Mouse (Mus musculus) heart, postnatal 10 days (tissue): ENCODE results near the gene Sbf2. TPM values are rescaled to one million over a fixed set of nuclear protein-coding genes. Genes with fewer than 3 reads are reported as not detected.
"Not testable (repeated sequence)": the region's sequence is repeated elsewhere in the genome, so short reads cannot be mapped to it uniquely, and the experiment has no call there.

ENCODE experiments used
- DNase-seq, 2 experiments: peaks; one replicate each; pipeline ENCODE4 v3.0.0; 2021
- intact Hi-C: fragments of 180-260 bp; cut with DNase I; formaldehyde crosslinking; loops from one replicate; pipeline ENCODE4 v1.15.1; 2025
- total RNA-seq, 2 experiments: library from RNA; stranded (reverse); gene quantifications; 2 replicates each; pipeline ENCODE4 v1.2.3; 2021

The Sbf2 gene
- total RNA-seq, 2 experiments from 2014 or later, result 58.8 to 64.6 TPM

- intact Hi-C loops, result loop anchor here (5.0 kb wide), 1 partner anchor 464 kb away; no protein-coding TSS in a partner anchor
Observed at GRCm38 (mm10) chr7:110631136-110631888, 16.6 kb upstream of the Sbf2 start.

DNA sequence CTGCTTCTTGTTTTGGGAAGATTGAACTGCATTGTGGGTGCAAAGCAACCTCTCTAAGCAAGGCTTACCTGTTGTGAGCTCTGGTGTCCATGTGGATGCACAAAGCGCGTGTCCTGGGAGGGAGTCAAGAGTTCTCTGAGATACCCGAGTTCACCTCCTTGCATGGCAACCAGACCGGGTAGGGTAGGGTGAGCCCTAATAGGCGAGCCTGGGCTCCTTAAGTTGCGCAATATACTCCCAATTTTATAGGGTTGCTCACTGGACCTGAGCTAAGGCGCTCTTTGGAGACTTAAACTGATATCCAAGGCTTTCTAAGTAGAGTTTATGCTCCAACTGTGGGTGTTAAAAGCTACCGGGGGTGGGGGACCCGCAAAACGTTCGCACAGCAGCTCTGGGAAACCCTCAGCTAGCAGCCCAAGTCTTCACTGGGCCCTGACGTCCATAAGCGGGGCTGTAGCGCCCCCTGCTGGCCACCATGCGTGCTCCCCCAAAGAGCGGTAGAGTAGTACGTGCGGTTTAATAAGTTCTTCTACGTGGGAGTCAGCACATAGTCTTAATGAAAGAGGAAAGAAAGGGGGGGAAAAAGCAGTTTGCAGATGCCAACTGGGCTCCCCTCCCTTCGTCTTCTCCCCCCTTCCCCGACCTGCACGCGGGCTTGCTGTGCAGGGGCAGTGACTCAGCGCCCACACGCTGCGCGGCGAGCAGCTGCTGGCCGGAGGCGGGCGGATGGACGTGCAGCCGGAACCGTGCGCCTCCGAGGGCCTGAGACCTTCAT is 15.4 kb upstream of the Sbf2 start:
- DNase-seq, result peak; percentile 90
- intact Hi-C loops, result loop anchor here (1.0 to 5.0 kb wide), 5 partner anchors 15 to 463 kb away; partner anchors contain the start of gene Sbf2

More at GRCm38 (mm10) chr7:110631136-110631888, 16.6 kb upstream of the Sbf2 start:
- DNase-seq, result peak in 1 of 2 experiments; percentile 55

DNA sequence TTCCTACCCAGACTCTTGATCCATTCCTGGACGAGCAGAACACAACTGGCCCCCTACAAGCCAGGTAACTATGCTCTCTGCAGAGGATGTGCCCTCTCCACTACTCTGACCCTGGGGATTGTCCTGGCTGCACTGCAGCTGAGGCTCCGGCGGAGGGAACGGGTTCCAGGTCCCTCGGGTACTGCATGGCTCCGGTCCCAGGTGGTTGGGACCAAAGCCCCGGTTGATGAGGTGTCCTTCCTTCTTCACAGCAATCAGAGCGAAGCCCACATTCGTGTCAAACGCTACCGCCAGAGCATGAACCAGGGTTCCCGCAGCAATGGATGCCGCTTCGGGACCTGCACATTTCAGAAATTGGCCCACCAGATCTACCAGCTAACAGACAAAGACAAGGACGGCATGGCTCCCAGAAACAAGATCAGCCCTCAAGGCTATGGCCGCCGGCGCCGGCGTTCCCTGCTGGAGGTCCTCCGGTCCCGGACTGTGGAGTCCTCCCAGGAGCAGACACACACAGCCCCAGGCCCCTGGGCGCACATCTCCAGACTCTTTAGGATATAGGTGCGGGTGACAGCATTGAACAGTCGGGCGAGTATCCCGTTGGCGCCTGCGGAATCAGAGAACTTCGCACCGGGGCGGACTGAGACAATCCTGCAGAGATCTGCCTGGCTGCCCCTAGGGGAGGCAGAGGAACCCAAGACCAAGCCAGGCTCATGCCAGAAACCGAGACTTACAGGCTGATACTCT is 14.1 kb upstream of the Sbf2 start:
- DNase-seq, result peak in 1 of 2 experiments; percentile 64
- intact Hi-C loops, result loop anchor here (1.0 to 2.0 kb wide), 2 partner anchors 14 to 76 kb away; partner anchors contain the start of gene Sbf2

DNA sequence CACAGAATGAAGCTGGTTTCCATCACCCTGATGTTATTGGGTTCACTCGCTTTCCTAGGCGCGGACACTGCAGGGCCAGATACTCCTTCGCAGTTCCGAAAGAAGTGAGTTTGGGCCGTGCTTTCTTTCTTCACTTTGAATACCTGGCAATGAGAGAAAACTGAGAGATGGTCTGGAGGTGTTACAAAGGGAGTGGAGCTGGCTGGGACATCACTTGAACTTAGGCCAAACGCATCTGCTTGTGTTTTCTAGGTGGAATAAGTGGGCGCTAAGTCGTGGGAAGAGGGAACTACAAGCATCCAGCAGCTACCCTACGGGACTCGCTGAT is 13.5 kb upstream of the Sbf2 start:
- DNase-seq, result no peak
- intact Hi-C loops, result loop anchor here (1.0 to 2.0 kb wide), 2 partner anchors 13 to 76 kb away; partner anchors contain the start of gene Sbf2

DNA sequence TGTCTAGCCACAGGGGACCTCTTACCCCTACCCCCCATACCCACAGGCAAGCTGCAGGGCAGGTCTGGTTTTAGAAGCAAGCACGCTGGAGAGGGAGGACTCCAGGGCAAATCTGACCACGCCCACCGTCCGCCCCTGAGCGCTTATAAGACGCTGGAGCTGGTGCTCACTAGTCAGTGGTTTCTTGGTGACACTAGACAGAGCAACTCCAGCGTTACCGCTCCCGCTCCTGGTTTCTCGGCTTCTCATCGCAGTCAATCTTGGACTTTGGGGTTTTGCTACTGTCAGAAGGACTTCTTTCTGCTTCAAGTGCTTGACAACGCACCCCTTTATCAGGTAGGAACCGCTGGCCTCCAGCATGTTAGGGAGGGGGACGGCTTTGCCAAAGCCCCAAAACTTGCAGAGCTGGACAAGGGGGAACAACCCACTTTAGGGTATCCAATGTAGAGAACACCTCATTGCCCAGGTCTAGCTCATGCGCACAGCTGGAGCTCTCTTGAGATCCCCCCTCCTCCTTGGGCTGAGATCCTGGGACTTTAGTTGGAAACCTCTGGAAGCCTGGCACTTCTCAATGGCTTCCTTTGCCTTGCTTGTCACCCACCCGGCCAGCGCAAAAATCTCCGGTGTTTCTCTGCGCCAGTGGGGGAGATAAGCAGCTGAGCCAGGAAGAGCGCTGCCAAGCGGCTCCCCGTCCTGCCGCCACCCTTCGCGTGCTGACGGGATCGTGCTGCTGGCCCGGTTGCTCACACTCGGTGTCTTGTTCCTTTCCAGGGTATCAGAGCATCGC is 13.0 kb upstream of the Sbf2 start, which contains the start of gene Adm:
Gene Adm (plus strand): TSS at position 176 of the 787 bp plus-strand sequence.
- intact Hi-C loops, result loop anchor here (1.0 to 2.0 kb wide), 2 partner anchors 13 to 75 kb away; partner anchors contain the start of gene Sbf2
- peak; percentile 88 to 89 for DNase-seq

DNA sequence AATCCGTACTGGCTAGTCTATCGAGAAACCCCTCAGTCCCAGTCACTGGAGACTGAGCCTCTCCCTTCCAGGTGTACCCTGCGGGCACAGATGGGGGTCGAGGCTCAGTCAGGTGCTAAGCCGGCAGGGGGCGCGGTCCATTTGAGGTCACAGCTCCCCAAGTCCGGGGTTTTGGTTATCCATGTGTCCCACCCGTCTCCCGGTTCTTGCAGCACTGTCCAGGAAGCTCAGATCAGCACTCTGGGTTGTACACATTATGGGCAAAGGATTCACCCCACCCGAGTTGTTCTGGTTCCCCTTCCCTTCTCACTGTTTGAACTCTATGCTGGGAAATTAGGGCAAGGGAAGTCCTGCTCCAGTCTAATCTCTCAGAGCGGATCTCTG is 12.4 kb upstream of the Sbf2 start:
- DNase-seq, result peak in 1 of 2 experiments; percentile 46
- intact Hi-C loops, result no loop called here

DNA sequence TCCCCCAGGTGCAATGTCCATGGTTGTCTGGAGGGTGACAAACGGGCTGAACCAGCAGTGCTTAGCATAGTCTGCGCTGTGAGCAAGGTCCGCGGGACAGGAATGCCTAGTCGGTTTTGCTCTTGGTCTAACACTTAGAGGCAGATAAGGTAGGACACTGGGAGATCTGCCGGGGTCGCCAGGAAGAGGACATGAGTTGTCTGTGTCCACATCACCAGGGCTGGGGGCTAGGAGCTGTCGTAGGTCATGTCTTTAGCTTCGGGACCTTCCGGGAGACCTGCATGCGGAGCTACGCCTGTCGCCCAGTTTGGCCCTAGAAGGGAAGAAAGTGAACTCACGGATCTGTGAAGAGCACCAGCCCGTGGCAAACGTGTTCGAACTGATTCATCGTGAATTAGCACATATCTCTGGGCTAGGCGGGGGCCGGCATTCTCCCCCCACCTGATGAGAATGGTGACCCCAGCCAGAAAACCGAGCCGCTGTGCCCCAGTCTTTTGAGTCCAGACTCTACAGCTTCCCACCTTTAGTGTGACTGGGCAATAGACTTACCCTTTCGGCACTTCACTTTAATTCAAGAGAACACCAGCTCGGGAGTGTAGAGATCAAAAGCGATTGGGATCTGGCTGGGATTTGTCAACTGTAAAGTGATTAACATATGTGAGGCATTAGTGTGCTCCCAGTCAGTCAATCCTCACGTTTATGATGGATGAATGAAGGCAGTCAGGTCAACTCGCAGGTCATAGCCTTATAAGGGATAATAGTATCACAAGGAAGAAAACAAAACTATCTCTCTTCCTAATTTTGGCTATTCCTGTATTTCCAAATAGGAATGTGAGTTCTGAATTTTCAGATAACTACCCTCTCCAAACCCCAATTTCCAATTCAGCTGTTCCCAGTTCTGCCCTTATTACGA is 11.7 kb upstream of the Sbf2 start:
- intact Hi-C loops, result no loop called here
- DNase-seq, result peak in 1 of 2 experiments; percentile 29

GRCm38 (mm10) chr7:110625489-110625888 is 10.8 kb upstream of the Sbf2 start:
- DNase-seq, result no peak
- intact Hi-C loops, result no loop called here

- intact Hi-C loops, result no loop called here
- no peak for DNase-seq
Observed at GRCm38 (mm10) chr7:110624961-110625360, 10.2 kb upstream of the Sbf2 start.

- intact Hi-C loops, result no loop called here
- DNase-seq, result no peak
Observed at GRCm38 (mm10) chr7:110624067-110624466, 9.3 kb upstream of the Sbf2 start.

DNA sequence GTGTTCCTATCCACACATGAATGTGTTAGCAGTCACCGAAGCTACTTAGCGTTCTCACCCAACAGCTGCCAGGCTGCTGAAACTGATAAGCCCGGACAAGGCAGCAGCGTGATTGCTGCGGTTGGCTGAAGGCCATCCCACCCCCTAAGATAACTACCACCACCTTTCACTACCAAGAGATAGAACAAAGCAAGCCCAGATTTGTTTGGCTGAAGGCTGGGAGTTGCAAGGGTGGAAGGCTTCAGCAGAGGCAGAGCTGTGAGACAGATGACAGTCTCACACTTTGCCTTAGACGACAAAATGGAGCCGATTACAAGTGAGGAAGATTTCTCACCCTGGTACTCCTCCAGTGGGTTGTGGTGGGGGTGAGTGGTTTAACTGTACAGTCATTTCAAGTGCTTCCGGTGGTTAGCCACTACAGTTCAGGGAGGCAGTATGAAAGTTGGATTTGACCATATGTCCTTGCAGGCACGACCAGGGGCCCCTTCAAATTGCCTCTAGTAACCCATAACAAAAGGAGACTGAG is 4.4 kb upstream of the Sbf2 start:
- intact Hi-C loops, result no loop called here
- DNase-seq, result peak; percentile 60 to 77

GRCm38 (mm10) chr7:110615792-110616191 is 1.1 kb upstream of the Sbf2 start:
- DNase-seq, result peak; percentile 23 to 34
- intact Hi-C loops, result loop anchor here (2.0 kb wide), 1 partner anchor 13 kb away; no protein-coding TSS in a partner anchor

- peak; percentile 74 to 77 for DNase-seq
- intact Hi-C loops, result loop anchor here (2.0 kb wide), 1 partner anchor 14 kb away; no protein-coding TSS in a partner anchor
Observed at GRCm38 (mm10) chr7:110615151-110615631, 469 bp upstream of the Sbf2 start.

DNA sequence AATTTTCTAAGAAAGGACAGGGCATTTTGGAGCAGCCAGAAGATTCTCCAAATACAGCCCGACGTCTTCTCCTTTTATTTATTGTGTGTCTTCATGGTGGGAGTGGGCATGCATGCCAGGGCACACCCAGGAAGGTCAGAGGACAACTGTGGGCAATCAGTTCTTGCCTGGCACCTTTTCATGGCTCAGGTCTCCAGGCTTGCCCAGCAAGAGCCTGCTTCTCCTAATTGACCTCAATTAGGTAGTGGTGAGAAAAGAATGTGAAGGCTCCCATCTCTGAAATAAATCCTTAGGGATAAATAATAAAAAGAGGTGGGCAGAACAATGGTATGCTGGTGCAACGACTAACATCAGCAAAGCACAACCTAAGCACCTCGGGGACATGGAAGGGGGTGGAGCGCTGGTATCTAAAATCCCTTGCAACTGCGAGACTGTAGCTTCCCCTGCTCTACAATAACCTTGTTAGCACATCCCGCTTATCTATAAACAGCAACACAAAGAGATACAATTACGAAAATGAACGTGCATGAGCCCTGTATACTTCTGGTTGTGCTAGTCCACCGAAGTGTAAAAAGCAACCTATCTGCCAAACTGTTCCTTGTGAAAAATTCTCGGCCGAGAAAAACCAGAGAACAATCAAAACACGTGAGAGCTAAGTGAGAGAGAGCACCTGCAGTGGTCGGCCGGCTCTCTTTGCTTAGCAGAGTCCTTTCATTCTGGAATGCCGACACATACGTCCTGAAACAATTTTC is 1.2 kb downstream of the Sbf2 start:
- intact Hi-C loops, result loop anchor here (2.0 kb wide), 1 partner anchor 15 kb away; no protein-coding TSS in a partner anchor
- no peak for DNase-seq

DNA sequence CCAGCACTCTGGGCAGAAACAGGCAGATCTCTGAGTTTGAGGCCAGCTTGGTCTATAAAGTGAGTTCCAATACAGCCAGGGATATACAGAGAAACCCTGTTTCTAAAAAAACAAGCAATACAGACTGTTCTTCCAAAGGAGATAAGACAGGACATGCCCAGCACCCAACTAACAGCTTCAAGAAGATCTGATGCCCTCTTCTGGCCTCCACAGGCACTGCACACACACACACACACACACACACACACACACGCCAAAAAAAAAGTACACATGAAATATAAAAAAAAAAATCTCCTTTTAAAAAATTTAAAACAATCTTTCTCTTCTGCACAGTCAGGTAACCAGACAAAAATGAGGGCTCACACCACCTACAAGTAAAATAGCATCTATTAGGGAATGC is 7.8 kb downstream of the Sbf2 start:
- intact Hi-C loops, result no loop called here
- no peak for DNase-seq

DNA sequence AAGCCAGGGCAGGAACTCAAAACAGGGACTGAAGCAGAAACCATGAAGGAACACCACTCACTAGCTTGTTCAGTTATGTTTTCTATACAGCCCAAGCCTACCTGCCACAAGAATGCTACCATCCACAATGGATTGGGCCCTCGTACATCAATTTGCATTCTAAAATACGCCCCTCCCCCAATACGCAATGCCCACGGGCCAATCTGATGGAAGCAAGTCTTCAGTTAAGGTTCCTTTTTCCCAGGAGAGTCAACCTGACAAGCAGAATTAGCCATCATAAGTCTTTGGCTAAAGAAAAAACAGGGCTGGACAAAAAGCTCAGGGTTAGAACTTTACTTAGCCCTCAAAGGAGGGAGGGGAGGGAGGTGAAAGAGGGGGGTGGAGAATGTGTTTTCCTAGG is 9.2 kb downstream of the Sbf2 start:
- intact Hi-C loops, result no loop called here
- DNase-seq, result no peak

- intact Hi-C loops, result no loop called here
- DNase-seq, result no peak
Observed at GRCm38 (mm10) chr7:110597141-110597540, 17.6 kb downstream of the Sbf2 start.

DNA sequence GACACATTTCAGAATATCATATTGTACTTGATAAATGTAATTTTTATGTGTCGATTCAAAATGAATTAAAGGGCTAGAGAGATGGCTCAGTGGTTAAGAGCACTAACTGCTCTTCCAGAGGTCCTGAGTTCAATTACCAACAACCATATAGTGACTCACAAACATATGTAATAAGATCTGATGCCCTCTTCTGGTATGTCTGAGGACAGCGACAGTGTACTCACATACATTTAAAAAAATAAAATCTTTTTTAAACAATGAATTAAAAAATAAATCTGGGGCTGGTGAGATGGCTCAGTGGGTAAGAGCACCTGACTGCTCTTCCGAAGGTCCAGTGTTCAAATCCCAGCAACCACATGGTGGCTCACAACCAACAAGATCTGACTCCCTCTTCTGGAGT is 20.7 kb downstream of the Sbf2 start:
- intact Hi-C loops, DNase-seq: not testable (repeated sequence)
